Mouse (Mus musculus) regulatory T cell (primary cell): Measurements from ENCODE around the gene Ampd2.

Experiments
- in situ Hi-C: fragments of 300-600 bp; cut with MboI, MseI; formaldehyde crosslinking; loops from one replicate; pipeline ENCODE4 v1.15.1; 2025; ENCODE audit warnings: high pct_unique_total_duplicates

Gene Ampd2

GRCm38 (mm10) chr3:108069231-108069870, 17.1 kb downstream of the Ampd2 start:
- in situ Hi-C loops = loop anchor here (5.0 to 10.0 kb wide), 2 partner anchors 83 to 975 kb away; partner anchors contain the start of gene Gpr61

GRCm38 (mm10) chr3:108068826-108069225, 17.6 kb downstream of the Ampd2 start:
- in situ Hi-C loops = loop anchor here (5.0 to 10.0 kb wide), 2 partner anchors 83 to 974 kb away; partner anchors contain the start of gene Gpr61

GRCm38 (mm10) chr3:108067370-108067934, 19.0 kb downstream of the Ampd2 start:
- in situ Hi-C loops = loop anchor here (5.0 to 10.0 kb wide), 2 partner anchors 85 to 973 kb away; partner anchors contain the start of gene Gpr61

- in situ Hi-C loops = loop anchor here (5.0 to 10.0 kb wide), 2 partner anchors 87 to 971 kb away; partner anchors contain the start of gene Gpr61
These were observed 20.9 kb downstream of the Ampd2 start for GRCm38 (mm10) chr3:108065551-108065950.

- in situ Hi-C loops = loop anchor here (5.0 to 10.0 kb wide), 3 partner anchors 47 to 970 kb away; partner anchors contain the start of genes Gpr61 and Gstm1
These were observed 21.8 kb downstream of the Ampd2 start for GRCm38 (mm10) chr3:108064672-108065071.

GRCm38 (mm10) chr3:108062648-108063047, 23.8 kb downstream of the Ampd2 start:
- in situ Hi-C loops = loop anchor here (5.0 to 10.0 kb wide), 2 partner anchors 45 to 968 kb away; partner anchors contain the start of gene Gstm1

GRCm38 (mm10) chr3:108061420-108061819, 25.0 kb downstream of the Ampd2 start:
- in situ Hi-C loops = loop anchor here (5.0 to 10.0 kb wide), 2 partner anchors 44 to 967 kb away; partner anchors contain the start of gene Gstm1

GRCm38 (mm10) chr3:108050493-108050892, 36.0 kb downstream of the Ampd2 start:
- in situ Hi-C loops = no loop called here

GRCm38 (mm10) chr3:108048306-108048705, 38.1 kb downstream of the Ampd2 start:
- in situ Hi-C loops = no loop called here

GRCm38 (mm10) chr3:108046944-108047655, 39.4 kb downstream of the Ampd2 start:
- in situ Hi-C loops = no loop called here

- in situ Hi-C loops = no loop called here
These were observed 41.9 kb downstream of the Ampd2 start, which contains the start of gene Gstm4 for GRCm38 (mm10) chr3:108044394-108045140. Gene Gstm4, minus strand, starts transcription at chr3:108044894.

GRCm38 (mm10) chr3:108033156-108033555, 53.3 kb downstream of the Ampd2 start:
- in situ Hi-C loops = no loop called here

- in situ Hi-C loops = no loop called here
These were observed 54.3 kb downstream of the Ampd2 start for GRCm38 (mm10) chr3:108032113-108032512.

GRCm38 (mm10) chr3:108028641-108029365, 57.6 kb downstream of the Ampd2 start:
- in situ Hi-C loops = no loop called here

GRCm38 (mm10) chr3:108026597-108026996, 59.9 kb downstream of the Ampd2 start:
- in situ Hi-C loops = no loop called here

GRCm38 (mm10) chr3:108026049-108026448, 60.4 kb downstream of the Ampd2 start:
- in situ Hi-C loops = no loop called here

- in situ Hi-C loops = no loop called here
These were observed 61.1 kb downstream of the Ampd2 start for GRCm38 (mm10) chr3:108025318-108025717.
